Mouse (Mus musculus) urinary bladder, postnatal 10 days (tissue): ENCODE measurements around the gene Olfr301.

Experiments used
- DNase-seq: peaks from one replicate; pipeline ENCODE4 v3.0.0; 2022; ENCODE audit warnings: low spot score

Gene Olfr301

DNA sequence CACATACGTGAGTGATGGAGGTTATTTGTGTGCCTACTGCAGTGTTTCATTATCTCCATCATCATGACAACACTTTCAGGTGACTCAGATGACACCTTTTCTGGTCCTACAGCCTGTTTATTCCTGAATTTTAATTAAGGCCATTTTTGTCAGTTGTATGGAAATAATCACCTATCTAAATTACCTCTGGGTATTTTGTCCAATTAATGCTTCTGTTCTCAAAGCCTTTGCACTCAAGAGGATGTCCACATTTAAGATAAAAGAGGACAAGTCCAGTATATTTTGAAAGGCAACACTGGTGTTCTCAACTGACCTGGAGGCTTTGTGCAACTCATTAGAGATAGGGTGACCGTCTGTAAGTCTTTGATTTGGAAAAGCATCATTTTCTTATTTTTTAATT, at the start of gene Olfr301:
TSS of gene Olfr301 (plus strand) at position 301 of the 400 bp plus-strand sequence.
- no peak for DNase-seq

- no peak for DNase-seq
Measured at GRCm38 (mm10) chr7:86366828-86367227, 36.8 kb upstream of the Olfr301 start, which contains the start of gene Olfr305. Gene Olfr305, minus strand, starts transcription at chr7:86366928.

GRCm38 (mm10) chr7:86385769-86386168, 17.9 kb upstream of the Olfr301 start:
- no peak for DNase-seq

- DNase-seq, result no peak
Measured at GRCm38 (mm10) chr7:86386558-86386957, 17.1 kb upstream of the Olfr301 start, which contains the start of gene Olfr304. Gene Olfr304, minus strand, starts transcription at chr7:86386658.

GRCm38 (mm10) chr7:86397689-86398088, 6.0 kb upstream of the Olfr301 start, which contains the start of gene Olfr303:
Gene Olfr303, minus strand, starts transcription at chr7:86397789.
- DNase-seq, result no peak

DNA sequence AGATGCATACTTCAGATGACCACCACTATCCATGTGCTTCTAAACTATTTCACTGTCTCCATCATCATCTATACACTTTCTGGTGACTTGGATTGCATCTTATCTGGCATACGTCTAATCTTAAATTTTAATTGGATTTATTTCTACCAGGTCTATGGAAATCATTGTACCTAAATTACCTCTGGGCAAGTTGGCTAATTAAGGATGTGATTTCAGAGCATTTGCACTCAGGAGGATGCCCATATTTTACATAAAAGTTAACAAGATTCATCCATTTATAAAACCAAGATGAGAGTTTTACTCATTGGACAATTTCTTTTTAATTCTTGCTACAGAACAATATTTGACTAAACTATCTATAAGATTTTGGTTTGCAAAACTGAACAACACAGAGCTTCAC, 56.0 kb downstream of the Olfr301 start, which contains the start of gene Olfr299:
TSS of gene Olfr299 (plus strand) at position 301 of the 400 bp plus-strand sequence.
- DNase-seq, result no peak
